Mouse (Mus musculus): ENCODE measurements around the gene Bmp8a. TPM values are rescaled to one million over a fixed set of nuclear protein-coding genes. Genes with fewer than 3 reads are reported as not detected.

The Bmp8a gene
- polyA plus RNA-seq, 1 experiment from 2014 or later: not detected

DNA sequence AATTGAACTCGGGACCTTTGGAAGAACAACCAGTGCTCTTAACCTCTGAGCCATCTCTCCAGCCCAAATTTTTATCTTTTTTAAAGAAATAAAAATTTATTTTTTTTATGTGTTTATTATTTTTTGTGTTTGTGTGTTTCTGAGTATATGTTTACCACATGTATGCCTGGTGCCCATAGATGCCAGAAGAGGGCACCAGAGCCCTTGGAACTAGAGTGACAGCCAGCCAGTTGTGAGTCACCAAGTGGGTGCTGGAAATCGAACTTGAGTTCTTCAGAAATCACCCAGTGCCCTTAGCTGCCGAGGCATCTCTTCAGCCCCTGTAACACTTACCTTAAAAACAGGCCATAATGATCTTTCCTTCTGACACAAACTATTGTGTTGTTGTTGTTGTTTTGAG, 72.0 kb downstream of the Bmp8a start:
- H3K27me3 ChIP-seq (replicated peaks): no peaks in the 10 kb centered on the region
- no peak overlapping the region for H3K4me3 ChIP-seq
- no peak overlapping the region for H3K27ac ChIP-seq
- no peak overlapping the region for H3K4me2 ChIP-seq
- 91% methylated on average over 3 of the region's 3 CpGs for WGBS
- no peaks in the 10 kb centered on the region for H3K36me3 ChIP-seq (replicated peaks)
- no peak for ATAC-seq (replicated peaks)
- no peaks in the 10 kb centered on the region for H3K9me3 ChIP-seq
- no peak overlapping the region for H3K9ac ChIP-seq
- H3K4me1 ChIP-seq: no peaks in the 10 kb centered on the region

Other genes with a start within 250 kb of the Bmp8a start
- 0.36 and 0.56 TPM in 2 replicates for gene Bmp8b, start 238.1 kb downstream of the Bmp8a start, polyA plus RNA-seq (2015; fragmentation: Nextera tagmentation; extraction: Ambion mirVana)
- gene Oxct2b, start 227.0 kb downstream of the Bmp8a start, polyA plus RNA-seq (2015; fragmentation: Nextera tagmentation; extraction: Ambion mirVana): 0.25 and 0.66 TPM in 2 replicates
- gene Ppie, start 203.3 kb downstream of the Bmp8a start, polyA plus RNA-seq (2015; fragmentation: Nextera tagmentation; extraction: Ambion mirVana): 55.5 and 55.6 TPM in 2 replicates
- gene Hpcal4, start 160.0 kb downstream of the Bmp8a start, polyA plus RNA-seq (2015; fragmentation: Nextera tagmentation; extraction: Ambion mirVana): 48.0 and 52.8 TPM in 2 replicates
- 0.32 TPM in 1 of 2 replicates, not detected in the other for gene Nt5c1a, start 141.7 kb downstream of the Bmp8a start, polyA plus RNA-seq (2015; fragmentation: Nextera tagmentation; extraction: Ambion mirVana)
- gene Heyl, start 109.7 kb downstream of the Bmp8a start, polyA plus RNA-seq (2015; fragmentation: Nextera tagmentation; extraction: Ambion mirVana): 6.9 and 7.0 TPM in 2 replicates
- 30.5 and 31.8 TPM in 2 replicates for gene Pabpc4, start 80.9 kb downstream of the Bmp8a start, polyA plus RNA-seq (2015; fragmentation: Nextera tagmentation; extraction: Ambion mirVana)
- gene Oxct2a, start 19.6 kb downstream of the Bmp8a start, polyA plus RNA-seq (2015; fragmentation: Nextera tagmentation; extraction: Ambion mirVana): 0.26 TPM in 1 of 2 replicates, not detected in the other